ENCODE assay signal across 11 mouse cellular contexts in the genomic region with DNA sequence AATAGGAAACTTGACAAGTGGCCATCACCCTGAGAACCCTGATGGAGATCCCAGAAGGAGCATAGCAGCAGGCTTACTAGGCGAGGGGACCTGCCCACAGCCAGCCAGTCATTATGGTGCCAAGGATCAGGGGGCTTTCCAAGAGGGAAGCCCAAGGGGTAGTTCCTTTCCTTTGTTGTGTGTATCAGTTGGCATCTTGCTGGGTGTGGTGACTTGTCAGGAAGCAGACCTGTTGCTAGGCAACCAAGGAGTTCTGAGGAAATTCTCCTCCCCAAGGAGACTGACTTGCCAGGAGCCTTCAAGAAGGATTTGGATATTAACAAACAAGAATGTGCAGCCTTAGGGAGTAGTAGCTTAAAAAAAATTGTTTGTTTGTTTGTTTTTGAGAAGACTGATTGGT. TPM values are rescaled to one million over a fixed set of nuclear protein-coding genes. Genes with fewer than 3 reads are reported as not detected.
DNase-seq lines count a peak whose midpoint lies in the region; ATAC-seq and TF ChIP-seq lines count a peak whose summit lies in the region.
"Had no signal": no experiment of that assay in that cellular context is flagged by ENCODE, and none has a peak within 500 bp of the region (broad histone marks: within the 10 kb centered on the region; RNA-seq: fewer than 3 reads in every experiment).

No protein-coding gene starts in this region.

- no peaks in the 10 kb centered on the region for H3K27me3 ChIP-seq in kidney, embryonic 15.5 days
- H3K27me3 ChIP-seq in lung, embryonic 14.5 days (ENCODE audit: insufficient read depth, low read length) = no peaks in the 10 kb centered on the region
- H3K27me3 ChIP-seq: CH12.LX; heart, embryonic 13.5 days; neural tube, embryonic 13.5 days had no signal

- DNase-seq in embryo, embryonic 10 days (ENCODE audit: low spot score) = peak; percentile 27
- no peak for DNase-seq in embryo, embryonic 9.5 days (ENCODE audit: extremely low spot score)
- DNase-seq in kidney, postnatal 14 days = peak; percentile 17
- peak; percentile 45 for DNase-seq in ZHBTc4 (ENCODE audit: low read depth, low spot score)
- DNase-seq in lung, embryonic 14.5 days = peak; percentile 25
- no peak for DNase-seq in ovary, postnatal 14 days (ENCODE audit: low spot score)
- no peak for DNase-seq in urinary bladder, postnatal 25 days (ENCODE audit: low spot score)

- H3K27ac ChIP-seq in kidney, embryonic 15.5 days = no peak overlapping the region
- no peak overlapping the region for H3K27ac ChIP-seq in lung, embryonic 14.5 days (ENCODE audit: low read depth)
- H3K27ac ChIP-seq: heart, embryonic 13.5 days; neural tube, embryonic 13.5 days had no signal

- 78% methylated on average over 1 of the region's 1 CpGs for WGBS in kidney, embryonic 15.5 days
- 79% methylated on average over 1 of the region's 1 CpGs for WGBS in lung, embryonic 14.5 days

- TF ChIP-seq CTCF in lung, embryonic 14.5 days (IDR thresholded peaks at IDR 0.05; ENCODE audit: low read depth) = no peak

- H3K36me3 ChIP-seq in kidney, embryonic 15.5 days = no peaks in the 10 kb centered on the region
- H3K36me3 ChIP-seq in lung, embryonic 14.5 days (ENCODE audit: insufficient read depth) = no peaks in the 10 kb centered on the region
- H3K36me3 ChIP-seq: heart, embryonic 13.5 days; neural tube, embryonic 13.5 days had no signal

- no peaks in the 10 kb centered on the region for H3K4me1 ChIP-seq in kidney, embryonic 15.5 days
- no peaks in the 10 kb centered on the region for H3K4me1 ChIP-seq in lung, embryonic 14.5 days (ENCODE audit: insufficient read depth)
- H3K4me1 ChIP-seq: heart, embryonic 13.5 days; neural tube, embryonic 13.5 days had no signal

- H3K4me3 ChIP-seq in kidney, embryonic 15.5 days (replicated peaks) = no peak overlapping the region
- no peak overlapping the region for H3K4me3 ChIP-seq in lung, embryonic 14.5 days (ENCODE audit: low read depth, low read length)
- H3K4me3 ChIP-seq: heart, embryonic 13.5 days; neural tube, embryonic 13.5 days had no signal

- H3K9me3 ChIP-seq in kidney, embryonic 15.5 days (replicated peaks) = peaks cover 5% of the 10 kb centered on the region; the same call in 1 of the 2 replicates
- peaks cover 6% of the 10 kb centered on the region for H3K9me3 ChIP-seq in lung, embryonic 14.5 days (ENCODE audit: low read depth, low read length)

- no peak overlapping the region for H3K4me2 ChIP-seq in kidney, embryonic 15.5 days
- no peak overlapping the region for H3K4me2 ChIP-seq in lung, embryonic 14.5 days
- H3K4me2 ChIP-seq: heart, embryonic 13.5 days; neural tube, embryonic 13.5 days had no signal

- no peak overlapping the region for H3K9ac ChIP-seq in kidney, embryonic 15.5 days
- no peak overlapping the region for H3K9ac ChIP-seq in lung, embryonic 14.5 days
- H3K9ac ChIP-seq: heart, embryonic 13.5 days; neural tube, embryonic 13.5 days had no signal

- no peak for ATAC-seq in kidney, embryonic 15.5 days (replicated peaks; ENCODE audit: low FRiP score)
- ATAC-seq in lung, embryonic 14.5 days (ENCODE audit: insufficient read depth) = no peak

RNA-seq across cellular contexts. Expression of a gene that starts 25.7 kb away (rescaled TPM):
- 1.6 and 3.5 TPM in 2 replicates for polyA plus RNA-seq in kidney, embryonic 15.5 days (2015; fragmentation: Nextera tagmentation; extraction: Ambion mirVana)
- polyA plus RNA-seq in lung, embryonic 14.5 days (2014; fragmentation: Nextera tagmentation; extraction: Ambion mirVana) = 1.8 and 1.9 TPM in 2 replicates

Comparison
In these comparisons a context has a peak if more than half of its experiments do, and no peak if none do; other contexts are left out.
1. DNase-seq: peak in embryo, embryonic 10 days (single experiment), kidney, postnatal 14 days (single experiment), ZHBTc4 (single experiment) and lung, embryonic 14.5 days (single experiment); none in embryo, embryonic 9.5 days (single experiment), ovary, postnatal 14 days (single experiment) and urinary bladder, postnatal 25 days (single experiment).